Mouse (Mus musculus): ENCODE measurements around the gene Nhsl2.
"Not testable (repeated sequence)": the region's sequence is repeated elsewhere in the genome, so short reads cannot be mapped to it uniquely, and the experiment has no call there.

The Nhsl2 gene

DNA sequence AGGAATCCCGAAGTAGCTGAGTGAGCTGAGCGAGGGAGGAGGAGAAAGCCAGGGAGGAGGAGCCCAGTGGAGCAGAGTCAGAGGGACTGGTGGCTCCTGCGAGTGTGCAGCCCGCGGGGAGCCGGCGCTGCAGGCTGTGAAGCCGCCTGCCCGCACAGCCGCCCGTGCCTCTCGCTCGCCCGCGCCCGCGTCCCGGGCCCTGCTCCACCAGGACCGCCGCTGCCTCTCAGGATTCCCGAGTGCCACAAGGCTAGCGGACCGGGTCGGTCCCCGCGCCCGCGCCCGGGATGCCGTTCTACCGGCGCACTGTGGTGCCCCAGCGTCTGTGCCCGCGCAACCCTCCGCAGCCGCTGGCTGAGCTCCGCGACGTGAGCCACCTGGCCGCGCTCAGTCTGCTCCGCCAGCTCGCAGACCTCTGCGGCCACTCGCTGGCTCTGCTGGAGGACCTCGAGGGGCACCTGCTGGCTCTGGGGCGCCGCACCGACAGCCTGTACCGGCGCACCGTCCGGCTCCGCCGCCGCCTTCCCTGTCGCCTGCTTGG is at the start of gene Nhsl2:
TSS of gene Nhsl2 (plus strand) at position 105 of the 541 bp plus-strand sequence.
- no peak for DNase-seq (ENCODE audit: low spot score in 2 of 2)

DNA sequence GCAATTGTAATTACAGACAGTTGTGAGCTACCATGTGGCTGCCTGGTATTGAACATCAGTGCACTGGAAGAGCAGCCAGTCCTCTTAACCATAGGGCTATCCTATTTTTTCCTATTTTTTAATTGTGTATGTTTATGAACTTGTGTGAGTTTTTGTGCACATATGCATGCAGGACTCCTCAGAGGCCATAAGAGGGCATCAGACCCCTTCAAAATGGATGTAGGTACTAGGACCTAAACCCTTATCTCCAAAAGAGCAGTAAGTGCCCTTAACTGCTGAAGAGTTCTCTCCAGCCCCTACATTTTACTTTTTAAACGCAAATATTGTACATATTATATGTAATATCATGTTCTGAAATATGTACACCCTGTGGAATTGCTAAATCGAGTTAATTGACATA is 43.7 kb upstream of the Nhsl2 start:
- DNase-seq (ENCODE audit: low spot score in 2 of 2) = no peak

DNA sequence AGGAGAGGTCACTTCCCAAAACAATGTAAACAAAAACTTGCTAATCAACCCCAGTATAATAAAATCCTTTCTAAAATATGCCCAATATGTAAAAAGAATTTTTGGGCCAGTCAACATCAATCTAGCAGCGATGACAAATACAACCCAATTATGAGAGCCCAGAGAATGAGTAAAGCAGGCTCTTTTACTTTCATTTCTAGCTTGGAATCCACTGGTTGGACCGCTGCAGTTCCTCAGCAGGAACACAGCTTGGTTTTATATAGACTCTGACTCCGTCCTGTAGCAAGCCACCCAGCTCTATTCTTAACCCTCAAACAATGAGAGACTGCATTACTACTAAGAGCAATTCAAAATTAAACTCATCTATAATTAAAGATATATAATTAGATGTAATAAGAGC is 37.4 kb upstream of the Nhsl2 start:
- no peak for DNase-seq (ENCODE audit: low spot score in 2 of 2)

DNA sequence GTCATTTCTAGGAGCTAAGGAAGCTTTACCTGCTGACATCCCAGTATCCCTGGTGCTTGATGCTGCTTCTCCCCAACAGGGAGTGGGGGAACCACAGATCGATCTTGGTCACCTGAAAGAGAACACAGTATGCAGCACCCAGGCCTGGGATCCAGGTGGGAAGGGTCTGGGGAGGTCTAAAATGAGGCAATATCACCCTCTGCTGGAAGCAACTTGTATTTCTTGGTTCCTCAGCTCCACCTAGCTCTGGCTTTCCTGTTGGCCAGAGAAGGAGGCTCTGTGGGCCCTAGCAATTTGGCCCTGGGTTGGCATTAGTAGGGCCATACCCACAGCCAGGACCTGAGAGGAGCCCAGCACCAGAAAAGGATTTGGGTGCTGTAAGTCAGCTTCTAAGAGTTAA is 30.0 kb upstream of the Nhsl2 start:
- peak in 1 of 2 experiments; percentile 15 for DNase-seq (ENCODE audit: low spot score in 2 of 2)

DNA sequence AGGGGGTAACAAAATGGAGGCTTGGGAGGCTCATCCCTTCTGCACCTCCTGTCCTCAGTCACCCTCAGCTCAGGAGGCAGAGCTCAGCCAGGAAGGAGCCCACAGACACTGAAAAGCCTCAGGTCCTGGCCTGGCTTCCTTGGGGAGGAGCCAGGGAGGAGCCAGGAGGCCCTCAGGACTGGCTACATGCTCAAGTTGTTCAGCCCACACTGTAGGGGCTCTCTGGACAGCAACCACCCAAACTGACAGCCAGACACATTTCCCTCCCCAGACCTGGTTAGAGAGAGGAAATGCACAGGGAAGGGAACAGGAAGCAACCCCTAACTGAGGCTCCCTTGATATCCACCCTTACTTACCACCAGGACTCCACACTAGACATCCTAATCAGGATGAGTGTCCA is 29.2 kb upstream of the Nhsl2 start:
- not testable (repeated sequence) for DNase-seq (ENCODE audit: low spot score in 2 of 2)

DNA sequence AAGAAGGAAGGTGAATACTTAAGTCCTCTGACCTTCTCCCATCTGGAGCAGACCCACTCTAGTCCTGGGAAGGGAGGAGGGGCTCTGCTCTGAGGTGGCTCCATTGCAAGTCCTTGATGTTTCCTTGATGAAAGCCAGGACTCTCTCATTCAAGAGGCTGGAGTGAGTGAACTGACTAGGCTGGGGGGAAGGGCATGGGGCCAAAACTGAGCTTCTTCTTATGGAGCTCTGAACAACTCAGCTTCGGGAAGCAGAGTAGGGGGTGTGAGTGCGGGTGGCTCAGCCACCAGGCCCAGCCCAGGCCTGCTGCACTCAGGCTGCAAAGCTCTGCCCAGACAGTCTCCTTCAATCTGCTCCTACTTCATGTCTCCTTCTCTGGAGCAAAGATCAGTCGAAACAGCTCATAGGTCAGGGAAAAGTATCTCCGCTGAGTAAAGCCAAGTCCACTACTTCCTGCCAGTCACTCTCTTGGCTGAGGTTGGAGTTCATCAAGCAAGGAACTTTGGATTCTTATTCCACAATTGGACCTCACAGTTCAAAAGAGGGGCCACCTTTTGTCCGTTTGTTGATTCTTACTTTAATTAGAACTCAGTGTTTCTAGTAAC is 1.9 kb upstream of the Nhsl2 start:
- DNase-seq (ENCODE audit: low spot score in 2 of 2) = no peak

DNA sequence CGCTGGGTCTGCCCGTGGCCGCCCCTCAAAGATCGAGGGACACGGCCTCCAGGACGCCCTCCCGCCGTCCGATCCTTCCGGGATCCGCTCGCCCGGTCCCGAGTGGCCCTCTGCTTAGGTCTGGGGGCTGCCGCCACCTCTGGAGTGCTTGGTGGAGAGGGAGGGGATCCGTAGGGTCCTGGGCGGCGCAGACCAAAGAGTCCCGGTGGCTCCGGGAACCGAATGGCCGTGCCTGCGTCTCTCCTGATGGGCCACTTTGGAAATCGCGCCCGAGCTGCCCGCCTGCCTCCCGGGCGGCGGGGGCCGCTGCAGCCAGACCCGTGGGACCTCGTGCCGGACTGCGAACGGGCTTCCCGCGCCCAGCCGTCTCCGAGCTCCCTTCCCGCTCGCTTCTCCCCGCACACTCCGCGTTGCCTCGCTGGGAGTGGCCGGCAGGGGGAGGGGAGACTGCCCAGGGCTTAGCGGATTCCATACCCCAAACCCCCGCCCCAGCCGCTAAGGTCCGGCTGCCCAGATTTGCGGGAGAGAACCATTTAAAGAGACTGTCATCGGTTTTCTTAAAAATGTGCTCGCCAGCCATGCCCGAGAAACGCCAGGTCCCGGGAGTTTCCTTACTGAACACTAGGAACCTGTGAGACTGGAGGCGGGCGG is 841 bp downstream of the Nhsl2 start:
- no peak for DNase-seq (ENCODE audit: low spot score in 2 of 2)

DNA sequence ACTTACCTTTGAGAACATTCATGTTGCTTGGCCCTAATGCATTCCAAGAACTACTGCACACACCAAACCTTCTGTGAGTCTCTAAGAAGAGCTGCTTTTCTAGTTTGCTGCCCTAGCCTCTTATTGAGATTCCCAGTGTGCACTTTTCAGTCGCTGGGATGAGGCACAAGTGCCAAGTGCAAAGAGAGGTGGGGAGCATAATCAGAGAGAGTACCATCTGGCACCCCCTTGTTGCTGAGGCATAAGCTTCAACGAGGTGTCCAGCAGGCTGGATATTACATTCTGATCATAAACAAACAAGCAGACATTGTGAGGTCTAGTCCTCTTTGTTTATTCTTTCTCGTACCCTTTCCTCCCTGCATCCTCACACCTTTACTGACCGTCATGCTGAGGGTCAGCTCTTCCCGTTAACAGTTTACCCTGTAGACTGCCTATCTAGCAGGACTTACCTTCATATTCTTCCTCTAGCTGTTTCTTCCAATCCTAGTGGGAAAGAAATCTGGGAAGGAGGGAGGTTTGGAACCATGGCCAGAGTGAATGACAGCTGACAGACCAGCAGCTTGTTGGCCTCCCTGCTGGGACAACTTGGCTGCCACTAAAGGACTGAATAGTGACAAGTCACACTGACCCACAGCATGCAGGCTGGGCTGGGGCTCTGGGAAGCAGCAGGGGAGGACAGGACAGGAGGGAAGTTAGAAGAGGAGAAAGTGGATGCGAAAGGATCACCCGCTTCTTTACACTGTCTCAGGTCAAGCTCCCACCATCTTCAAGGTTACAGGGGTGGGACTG is 2.6 kb downstream of the Nhsl2 start:
- DNase-seq (ENCODE audit: low spot score in 2 of 2) = no peak

DNA sequence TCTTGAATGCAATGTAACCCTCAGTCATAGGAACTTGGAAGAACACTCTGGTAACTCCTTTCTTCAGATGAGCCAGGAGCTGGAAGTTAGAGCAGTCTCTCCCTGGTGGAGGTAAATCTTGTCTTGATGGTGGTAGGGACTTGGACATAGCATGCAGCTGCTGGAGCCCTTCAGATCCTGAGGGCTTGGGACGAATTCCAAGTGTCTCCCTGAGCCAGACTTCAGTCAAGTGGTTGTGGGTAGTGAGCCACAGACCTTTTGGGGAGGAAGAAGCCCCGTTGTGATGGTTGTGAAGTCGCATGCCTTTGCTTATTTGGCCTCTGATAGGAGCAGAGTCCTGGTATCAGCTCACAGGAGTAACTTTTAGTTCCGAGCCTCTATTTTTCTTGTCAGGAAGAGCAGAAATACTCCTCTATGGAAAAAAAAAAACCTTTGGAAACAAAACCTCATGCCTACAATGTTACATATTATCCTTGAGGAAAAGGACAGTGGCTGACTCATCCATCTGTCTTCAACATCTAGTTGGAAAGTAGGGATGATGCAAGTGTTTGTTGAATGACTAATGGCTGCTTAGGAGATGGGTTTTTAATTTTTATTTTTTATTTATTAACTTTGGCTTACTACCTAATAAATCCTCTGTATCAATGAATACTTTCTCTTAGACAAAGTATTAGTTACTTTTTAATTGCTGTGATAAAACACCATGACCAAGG is 14.6 kb downstream of the Nhsl2 start:
- DNase-seq (ENCODE audit: low spot score in 2 of 2) = no peak

DNA sequence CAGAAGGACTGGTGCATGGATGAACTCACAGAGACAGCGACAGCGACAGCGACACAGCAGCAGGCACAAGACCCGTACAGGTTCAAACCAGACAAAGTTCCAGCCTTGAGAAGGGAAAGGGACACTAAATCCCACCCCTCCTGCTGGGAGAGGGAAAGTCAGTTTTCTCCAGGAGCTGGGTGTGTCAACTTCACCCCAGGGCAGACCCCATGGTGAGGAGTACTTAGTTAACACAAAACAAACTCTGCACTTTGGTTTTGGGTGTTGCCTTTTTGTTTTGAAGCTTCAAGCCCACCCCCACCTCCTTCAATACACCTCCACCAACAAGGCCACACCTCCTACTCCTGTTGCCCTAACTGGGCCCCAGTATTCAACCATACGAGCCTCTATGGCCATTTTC is 15.6 kb downstream of the Nhsl2 start:
- DNase-seq (ENCODE audit: low spot score in 2 of 2) = no peak

DNA sequence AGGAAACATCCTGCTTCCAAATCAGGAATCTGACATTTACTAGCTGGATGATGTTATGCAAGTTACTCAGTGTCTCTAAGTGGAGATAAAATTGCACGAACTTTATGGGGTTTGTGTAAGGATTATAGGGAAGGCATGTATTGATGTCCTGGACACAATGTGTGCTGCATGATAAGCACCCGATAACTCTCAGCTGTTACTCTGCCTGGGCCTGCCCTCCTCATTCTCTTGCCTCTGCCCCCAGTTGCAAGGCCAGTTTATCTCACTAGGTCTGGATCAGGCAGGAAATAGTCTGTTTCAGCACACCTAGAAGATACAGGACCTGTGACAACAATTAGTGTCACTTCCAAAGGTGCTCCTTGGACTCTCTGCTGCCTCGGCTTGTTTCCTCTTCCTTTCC is 25.0 kb downstream of the Nhsl2 start:
- no peak for DNase-seq (ENCODE audit: low spot score in 2 of 2)

DNA sequence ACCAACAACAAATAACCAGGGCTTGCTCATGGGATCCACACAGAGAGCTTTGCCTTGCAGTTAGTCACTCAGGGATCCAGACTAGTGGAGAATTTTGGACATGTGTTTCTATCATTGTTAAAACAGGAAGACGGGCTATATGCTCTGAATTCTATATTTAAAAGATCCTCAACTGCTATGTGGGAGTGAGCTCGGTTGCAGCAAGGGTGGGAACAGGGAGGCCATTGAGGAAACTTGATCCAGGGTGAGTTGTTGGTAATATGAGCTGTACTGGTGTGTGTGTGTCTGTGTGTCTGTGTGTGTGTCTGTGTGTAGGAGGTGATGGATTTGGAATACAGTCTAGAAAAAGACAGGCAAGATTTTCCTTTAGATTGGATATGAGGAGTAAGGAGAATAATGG is 25.7 kb downstream of the Nhsl2 start:
- DNase-seq (ENCODE audit: low spot score in 2 of 2) = peak in 1 of 2 experiments; percentile 4

DNA sequence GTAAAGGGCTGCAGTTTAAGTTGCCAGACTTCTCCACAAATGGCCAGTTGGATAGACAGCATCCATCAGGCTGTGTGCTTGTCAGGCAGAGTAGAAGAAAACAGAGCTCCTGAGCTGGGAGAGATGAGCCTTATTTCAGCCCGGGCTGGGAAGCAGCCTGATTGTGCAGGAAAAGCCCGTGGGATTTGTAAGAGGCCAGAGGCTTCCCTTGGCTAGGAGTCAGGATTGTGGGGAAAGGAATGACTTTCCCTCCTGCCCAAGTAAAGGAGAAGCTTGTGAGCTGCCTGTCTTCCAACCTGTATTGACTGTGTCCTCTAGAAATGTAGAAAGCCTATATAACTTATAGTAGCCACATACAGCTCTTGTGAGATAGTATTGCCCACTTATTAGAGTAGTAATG is 27.0 kb downstream of the Nhsl2 start:
- DNase-seq (ENCODE audit: low spot score in 2 of 2) = no peak

DNA sequence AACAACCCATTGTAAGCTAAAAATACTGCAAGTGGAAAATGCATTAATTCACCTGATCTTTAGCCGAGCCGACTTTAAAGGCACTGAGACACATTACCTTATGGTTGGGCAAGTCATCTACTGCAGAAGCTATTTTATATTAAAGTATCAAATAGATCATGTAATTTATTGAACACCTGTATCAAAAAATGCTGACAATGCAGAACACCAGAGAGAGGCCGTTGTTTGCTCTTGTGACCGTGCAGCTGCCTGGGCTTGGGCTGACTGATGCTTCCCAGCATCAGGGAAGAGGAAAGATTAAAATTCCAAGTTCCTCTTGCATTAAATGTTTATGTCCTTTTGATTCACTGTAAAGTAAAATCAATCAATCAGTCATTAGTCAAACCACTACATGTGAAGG is 28.7 kb downstream of the Nhsl2 start:
- no peak for DNase-seq (ENCODE audit: low spot score in 2 of 2)

DNA sequence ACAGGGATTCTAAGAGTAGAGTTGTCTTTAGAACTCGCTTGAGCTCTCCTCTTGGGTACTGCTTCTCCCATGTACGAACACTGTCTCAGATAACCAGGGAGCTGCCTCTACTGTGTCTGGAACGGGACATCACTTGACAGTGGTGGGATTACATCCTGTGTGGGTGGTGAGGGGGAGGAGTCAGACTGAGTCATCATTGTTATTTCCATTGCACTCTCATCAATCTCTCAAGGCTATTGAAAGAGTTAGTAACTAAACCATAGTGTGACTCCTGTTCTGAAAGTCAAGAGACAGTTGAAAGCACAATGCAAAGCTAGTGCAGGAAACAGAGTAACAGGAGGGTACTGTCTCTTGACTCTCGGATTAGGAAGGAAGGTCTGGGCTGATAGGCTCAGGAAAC is 29.4 kb downstream of the Nhsl2 start:
- no peak for DNase-seq (ENCODE audit: low spot score in 2 of 2)

DNA sequence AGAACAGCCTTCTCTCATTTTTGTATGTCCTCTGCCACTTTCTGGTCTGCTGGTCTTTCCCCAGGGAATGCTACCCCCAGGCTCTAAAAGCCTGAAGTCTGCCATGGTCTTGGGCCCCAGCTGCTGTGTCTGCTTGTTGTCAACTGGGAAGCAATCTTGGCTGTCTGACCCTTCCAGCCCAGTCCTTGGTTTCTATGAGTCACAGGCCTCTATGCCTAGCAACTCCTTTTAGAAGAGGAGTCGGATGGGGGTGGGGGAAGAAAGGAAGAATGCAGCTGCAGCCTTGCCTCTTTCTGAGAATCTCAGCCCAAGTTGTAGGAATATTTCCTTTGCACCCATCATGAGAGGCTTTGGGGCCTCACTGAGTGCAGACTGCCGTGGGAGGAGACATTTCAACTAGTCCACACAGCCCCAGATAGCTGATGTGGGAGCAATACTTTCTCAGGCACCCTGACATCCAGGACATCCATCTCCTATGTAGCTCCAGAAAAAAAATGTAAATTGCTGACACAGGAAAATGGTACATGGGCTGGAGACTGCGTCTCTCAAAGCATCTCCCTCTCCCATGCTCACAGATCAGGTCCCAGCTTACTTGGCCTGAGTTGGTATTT is 33.1 kb downstream of the Nhsl2 start:
- no peak for DNase-seq (ENCODE audit: low spot score in 2 of 2)

DNA sequence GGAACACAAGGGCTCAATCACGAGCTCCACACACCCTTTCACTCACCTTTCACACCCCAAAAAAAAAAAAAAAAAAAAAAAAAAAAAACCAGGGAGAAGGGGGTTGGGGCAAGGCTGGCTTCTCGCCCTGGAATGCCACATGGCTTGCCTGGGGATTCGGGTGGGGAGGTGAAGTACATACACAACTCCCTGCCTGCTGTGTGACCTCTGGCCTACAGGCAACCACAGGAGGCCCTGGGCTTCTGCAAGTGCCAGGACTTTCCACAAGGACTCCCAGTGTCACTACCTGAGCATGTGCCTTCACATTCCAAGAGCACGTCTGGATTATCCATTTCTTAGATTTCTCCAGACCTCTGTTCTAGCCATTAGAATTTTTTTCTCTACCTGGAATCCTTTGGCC is 40.2 kb downstream of the Nhsl2 start:
- DNase-seq (ENCODE audit: low spot score in 2 of 2) = no peak

DNA sequence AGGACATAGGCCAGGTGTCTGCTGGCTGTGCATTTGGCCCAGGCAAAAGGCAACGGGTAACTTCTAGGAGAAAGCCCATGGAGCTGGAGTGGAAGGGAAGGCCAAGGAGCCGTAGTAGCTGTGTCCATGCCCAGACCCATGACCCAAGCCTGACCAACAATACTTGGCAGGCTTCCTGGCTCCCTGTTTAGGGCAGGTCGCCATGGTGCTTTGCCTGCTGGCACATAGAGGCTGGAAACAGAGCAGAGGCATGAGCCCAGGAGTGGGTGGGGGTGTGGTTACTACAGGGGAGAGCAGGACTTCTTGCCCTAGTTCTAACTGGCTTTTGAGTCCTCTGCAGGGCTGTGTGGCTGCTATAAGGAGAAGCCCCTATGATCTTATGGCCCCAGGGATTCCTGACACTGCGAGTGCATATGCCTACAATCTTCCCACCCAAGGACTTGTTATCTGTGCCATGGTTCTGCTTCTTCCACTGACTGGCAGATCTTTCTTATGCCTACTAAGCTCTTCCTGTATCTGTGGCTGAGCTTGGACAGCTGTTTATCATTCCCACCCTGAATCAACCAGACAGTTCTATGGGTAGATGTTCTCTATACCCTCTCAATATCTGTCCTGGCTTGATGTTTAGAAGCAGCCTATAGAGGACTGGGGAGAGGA is 40.8 kb downstream of the Nhsl2 start:
- DNase-seq (ENCODE audit: low spot score in 2 of 2) = no peak

DNA sequence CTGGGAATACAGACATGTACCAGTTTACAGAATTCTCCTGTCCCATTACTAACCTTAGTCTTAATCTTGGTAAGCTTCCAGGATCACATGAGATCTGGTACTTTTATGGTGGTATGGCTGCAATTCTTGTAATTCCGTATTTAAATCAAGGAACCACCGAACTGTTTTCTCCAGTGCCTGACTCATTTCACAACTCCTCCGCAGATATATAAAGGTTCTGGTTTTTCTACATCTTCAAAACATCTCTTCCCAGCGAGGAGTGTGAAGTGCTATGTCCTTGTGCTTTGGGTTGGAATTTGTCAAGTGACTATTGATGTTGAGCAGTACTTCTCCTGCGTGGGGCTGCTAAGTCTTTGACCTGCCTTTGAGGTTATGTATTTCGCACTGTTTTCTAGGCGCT is 44.6 kb downstream of the Nhsl2 start:
- peak; percentile 15 to 31 for DNase-seq (ENCODE audit: low spot score in 2 of 2)

DNA sequence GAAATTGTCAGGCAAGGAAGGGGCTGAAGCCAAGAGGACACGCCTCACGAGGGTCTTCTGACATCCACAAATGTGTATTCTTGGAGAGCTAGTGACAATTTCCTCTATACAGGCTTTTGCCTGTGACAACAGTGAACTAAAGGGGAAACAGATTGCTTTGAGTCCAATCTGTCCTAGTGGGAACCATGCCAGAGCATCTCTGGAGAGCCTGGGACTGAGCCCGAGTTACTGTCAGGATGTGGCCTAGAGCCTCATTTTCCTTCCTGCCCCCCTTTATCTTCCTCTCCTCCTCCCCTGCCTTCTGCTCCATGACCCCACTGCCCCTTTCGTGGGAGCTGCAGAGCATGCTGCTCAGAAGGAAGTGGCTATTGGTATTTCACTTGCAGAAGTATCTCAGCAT is 49.2 kb downstream of the Nhsl2 start:
- no peak for DNase-seq (ENCODE audit: low spot score in 2 of 2)

DNA sequence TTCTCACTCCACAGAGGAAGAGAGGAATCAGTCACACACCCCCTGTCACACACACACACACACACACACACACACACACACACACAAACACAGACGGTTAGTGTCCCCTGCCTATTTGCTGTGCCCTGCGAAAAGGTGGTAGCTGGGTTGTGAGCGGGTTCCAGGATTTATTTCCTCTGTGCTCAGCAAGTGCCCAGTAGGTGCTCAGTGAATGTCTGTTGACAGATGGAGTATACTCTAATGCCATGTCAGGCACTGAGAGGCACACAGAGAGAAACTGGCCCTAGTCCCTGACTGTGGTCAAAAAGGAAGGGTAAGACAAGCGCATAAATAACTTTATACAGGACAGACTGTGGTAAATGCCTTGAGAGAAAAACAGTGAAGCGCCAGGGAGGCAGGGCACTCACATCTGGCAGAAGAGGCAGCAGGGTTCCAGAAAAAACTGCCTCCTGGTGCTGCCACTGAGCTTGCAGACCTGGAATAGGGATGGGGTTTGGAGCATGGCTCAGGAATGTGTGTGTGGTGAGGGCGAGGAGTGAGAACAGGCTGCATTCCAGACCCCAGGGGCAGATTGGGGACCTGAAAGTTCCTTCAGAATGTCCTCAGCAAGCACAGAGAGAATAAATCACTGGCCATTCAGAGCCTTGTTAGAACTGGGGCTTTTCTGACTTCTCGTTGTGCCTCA is 52.8 kb downstream of the Nhsl2 start:
- DNase-seq (ENCODE audit: low spot score in 2 of 2) = no peak

Measured in left cerebral cortex, adult 9 months (tissue).